Mouse (Mus musculus) CH12.LX (cell line): Measurements from ENCODE around the gene Cdipt. TPM values are rescaled to one million over a fixed set of nuclear protein-coding genes. Genes with fewer than 3 reads are reported as not detected.

Experiments used
- DNase-seq: peaks from one replicate; pipeline ENCODE4 v3.0.0-alpha.2; 2013; ENCODE audit errors: extremely low read depth
- H3K27ac ChIP-seq: 2 replicates; pipeline ENCODE4 v1.5.1; 2012; ENCODE audit warnings: low read depth, mild to moderate bottlenecking, control low read depth, moderate library complexity; ENCODE audit not compliant: insufficient read depth
- H3K27me3 ChIP-seq: replicated peaks from 2 replicates; pipeline ENCODE3; 2012; ENCODE audit warnings: inconsistent platforms
- H3K36me3 ChIP-seq, 2 experiments: replicated peaks in 1 of 2; 2 replicates each; pipeline versions ENCODE3 to v1.6.1; 2012; ENCODE audit warnings: inconsistent platforms in 1 of 2, low read length in 1 of 2, mild to moderate bottlenecking in 1 of 2, mixed read lengths in 1 of 2, moderate library complexity in 1 of 2; ENCODE audit not compliant: control insufficient read depth in 1 of 2, insufficient read depth in 1 of 2
- H3K4me1 ChIP-seq, 2 experiments: 2 replicates each; pipeline ENCODE4 v1.6.1; 2012; ENCODE audit warnings: inconsistent platforms in 1 of 2, moderate library complexity in 1 of 2; ENCODE audit not compliant: insufficient read depth in 2 of 2, control insufficient read depth in 1 of 2
- H3K4me2 ChIP-seq: 2 replicates; pipeline ENCODE4 v1.6.1; 2012; ENCODE audit warnings: low read depth, mild to moderate bottlenecking, control low read depth; ENCODE audit not compliant: poor library complexity, insufficient read depth, severe bottlenecking
- H3K4me3 ChIP-seq, 3 experiments: fragments of 150-350 bp in 1 of 3; sonication (generic) in 1 of 3; replicated peaks in 1 of 3; 2 replicates each; pipeline versions ENCODE3 to v1.5.1; 2011 to 2012; ENCODE audit warnings: low read depth in 2 of 3, low read length in 2 of 3, mild to moderate bottlenecking in 2 of 3, moderate library complexity in 2 of 3, control low read depth in 1 of 3, improper control_type of control experiment in 1 of 3, inconsistent platforms in 1 of 3, mixed read lengths in 1 of 3; ENCODE audit not compliant: poor library complexity in 1 of 3
- H3K79me2 ChIP-seq: replicated peaks from 2 replicates; pipeline ENCODE4 v1.6.1; 2012; ENCODE audit warnings: mild to moderate bottlenecking, moderate library complexity; ENCODE audit not compliant: control insufficient read depth, poor library complexity, insufficient read depth, severe bottlenecking; ENCODE audit errors: extremely low read depth
- H3K9ac ChIP-seq: 2 replicates; pipeline ENCODE4 v1.6.1; 2012; ENCODE audit warnings: low read depth, mild to moderate bottlenecking, control low read depth, moderate library complexity; ENCODE audit not compliant: insufficient read depth
- H3K9me3 ChIP-seq: replicated peaks from 2 replicates; pipeline ENCODE3; 2012; ENCODE audit warnings: low read length, inconsistent platforms, mixed read lengths
- BHLHE40 ChIP-seq: IDR thresholded peaks from 2 replicates; pipeline ENCODE4 v1.6.1; 2011; ENCODE audit warnings: mild to moderate bottlenecking, low read depth, low read length, improper control_type of control experiment
- CHD2 ChIP-seq: IDR thresholded peaks from 2 replicates; pipeline ENCODE4 v1.6.1; 2011; ENCODE audit warnings: low read length, improper control_type of control experiment
- CTCF ChIP-seq, 2 experiments: IDR thresholded peaks in 1 of 2; conservative IDR thresholded peaks in 1 of 2; 2 replicates each; pipeline ENCODE4 v1.5.1; 2011 to 2012; ENCODE audit warnings: low read depth in 2 of 2, low read length in 2 of 2, improper control_type of control experiment in 1 of 2, inconsistent platforms in 1 of 2, mild to moderate bottlenecking in 1 of 2, moderate library complexity in 1 of 2
- ETS1 ChIP-seq: conservative IDR thresholded peaks from 2 replicates; pipeline ENCODE4 v1.6.1; 2012; ENCODE audit warnings: low read depth, mild to moderate bottlenecking, inconsistent platforms, low read length, improper control_type of control experiment, moderate library complexity
- GABPA ChIP-seq: IDR thresholded peaks from 2 replicates; pipeline ENCODE4 v1.6.1; 2012; ENCODE audit warnings: low read depth, low read length, improper control_type of control experiment, inconsistent platforms; ENCODE audit not compliant: insufficient replicate concordance
- HCFC1 ChIP-seq: IDR thresholded peaks from 2 replicates; pipeline ENCODE4 v1.6.1; 2012; ENCODE audit warnings: low read depth, mild to moderate bottlenecking, inconsistent platforms, low read length, improper control_type of control experiment
- IRF4 ChIP-seq: IDR thresholded peaks from 2 replicates; pipeline ENCODE4 v1.6.1; 2014; ENCODE audit warnings: low read depth, mild to moderate bottlenecking, inconsistent platforms, low read length, improper control_type of control experiment
- JUN ChIP-seq: IDR thresholded peaks from 2 replicates; pipeline ENCODE4 v1.6.1; 2011; ENCODE audit warnings: low read depth, mild to moderate bottlenecking, low read length, improper control_type of control experiment, moderate library complexity; ENCODE audit not compliant: insufficient read depth
- JUND ChIP-seq: conservative IDR thresholded peaks from 2 replicates; pipeline ENCODE4 v1.6.1; 2011; ENCODE audit warnings: low read depth, low read length, improper control_type of control experiment
- KAT2A ChIP-seq: IDR thresholded peaks from 2 replicates; pipeline ENCODE4 v1.6.1; 2012; ENCODE audit warnings: low read length, improper control_type of control experiment, inconsistent platforms; ENCODE audit not compliant: insufficient replicate concordance
- MAFK ChIP-seq: IDR thresholded peaks from 2 replicates; pipeline ENCODE4 v1.6.1; 2011; ENCODE audit warnings: low read length, improper control_type of control experiment; ENCODE audit not compliant: insufficient replicate concordance
- MAX ChIP-seq: IDR thresholded peaks from 2 replicates; pipeline ENCODE4 v1.6.1; 2011; ENCODE audit warnings: low read length, improper control_type of control experiment
- MXI1 ChIP-seq: IDR thresholded peaks from 2 replicates; pipeline ENCODE4 v1.6.1; 2011; ENCODE audit warnings: mild to moderate bottlenecking, low read depth, low read length, improper control_type of control experiment
- MYC ChIP-seq: IDR thresholded peaks from 2 replicates; pipeline ENCODE4 v1.6.1; 2011; ENCODE audit warnings: low read depth, mild to moderate bottlenecking, improper control_type of control experiment, low read length
- NELFE ChIP-seq: IDR thresholded peaks from 2 replicates; pipeline ENCODE4 v1.6.1; 2011; ENCODE audit warnings: low read depth, low read length, improper control_type of control experiment
- PAX5 ChIP-seq: IDR thresholded peaks from 2 replicates; pipeline ENCODE4 v1.6.1; 2012; ENCODE audit warnings: low read length, inconsistent platforms, mixed read lengths
- POLR2A ChIP-seq: IDR thresholded peaks from 2 replicates; pipeline ENCODE4 v1.6.1; 2011; ENCODE audit warnings: low read depth, mild to moderate bottlenecking, improper control_type of control experiment, low read length
- POLR2AphosphoS2 ChIP-seq: IDR thresholded peaks from 2 replicates; pipeline ENCODE4 v1.6.1; 2011; ENCODE audit warnings: low read depth, low read length, improper control_type of control experiment
- RAD21 ChIP-seq: IDR thresholded peaks from 2 replicates; pipeline ENCODE4 v1.6.1; 2011; ENCODE audit warnings: low read depth, mild to moderate bottlenecking, low read length, improper control_type of control experiment, moderate library complexity
- UBTF ChIP-seq: IDR thresholded peaks from 2 replicates; pipeline ENCODE4 v1.6.1; 2012; ENCODE audit warnings: low read depth, mild to moderate bottlenecking, inconsistent platforms, low read length, improper control_type of control experiment, moderate library complexity
- USF1 ChIP-seq: IDR thresholded peaks from 2 replicates; pipeline ENCODE4 v1.6.1; 2014; ENCODE audit warnings: low read depth, mild to moderate bottlenecking, inconsistent platforms, low read length, improper control_type of control experiment
- USF2 ChIP-seq: conservative IDR thresholded peaks from 2 replicates; pipeline ENCODE4 v1.6.1; 2011; ENCODE audit warnings: low read depth, low read length, improper control_type of control experiment
- ZKSCAN1 ChIP-seq: IDR thresholded peaks from 2 replicates; pipeline ENCODE4 v1.6.1; 2012; ENCODE audit warnings: low read depth, inconsistent platforms, low read length, improper control_type of control experiment, borderline replicate concordance
- ZMIZ1 ChIP-seq: IDR thresholded peaks from 2 replicates; pipeline ENCODE4 v1.6.1; 2012; ENCODE audit warnings: low read depth, mild to moderate bottlenecking, inconsistent platforms, low read length, improper control_type of control experiment
- ZNF384 ChIP-seq: IDR thresholded peaks from 2 replicates; pipeline ENCODE4 v1.6.1; 2012; ENCODE audit warnings: low read depth, low read length, improper control_type of control experiment, inconsistent platforms
- dilution Hi-C: fragments of 300-500 bp; cut with MboI; formaldehyde crosslinking; loops from 2 replicates; pipeline ENCODE4 v1.14.3; 2020; ENCODE audit warnings: low sequenced_read_pairs; ENCODE audit not compliant: extremely low pct_unique_long_range_greater_than_20kb, extremely low pct_ligation_motif_present
- in situ Hi-C: fragments of 300-500 bp; cut with MboI; formaldehyde crosslinking; loops from 3 replicates; pipeline ENCODE4 v1.14.3; 2019; ENCODE audit warnings: low sequenced_read_pairs, low pct_ligation_motif_present, low pct_unique_long_range_greater_than_20kb, mixed read lengths
- polyA plus RNA-seq: library from polyadenylated mRNA; unstranded; fragments of >175 nt; gene quantifications from 2 replicates; pipeline ENCODE4 v1.2.1, GENCODE M21; 2012; ENCODE audit warnings: low read depth; ENCODE audit not compliant: insufficient read length
- total RNA-seq, 2 experiments: library from RNA; depleted of rRNA; stranded (reverse); fragments of 300-350 nt in 1 of 2; fragments of >200 nt in 1 of 2; gene quantifications; 2 replicates each; pipeline ENCODE4 v1.2.3; 2012 to 2014

The Cdipt gene
- total and polyA plus RNA-seq, 3 experiments = 72.8 to 138 (median 108) TPM

GRCm38 (mm10) chr7:127008239-127009019 lies 32.7 kb downstream of the Cdipt start (continued):
- no peak for TF ChIP-seq USF2
- TF ChIP-seq IRF4 = peak; percentile 26; the same call in 1 of the 2 replicates
- no peak for TF ChIP-seq USF1
- TF ChIP-seq CTCF (conservative IDR thresholded peaks at IDR 0.05 in 1 of 2, IDR thresholded peaks at IDR 0.05 in 1 of 2; ENCODE audit: low read depth in 2 of 2, low read length in 2 of 2) = no peak
- no peak for TF ChIP-seq RAD21
- peak; percentile 59; the same call in 1 of the 2 replicates for TF ChIP-seq UBTF

GRCm38 (mm10) chr7:127009307-127010085 lies 33.8 kb downstream of the Cdipt start:
- dilution Hi-C loops = no loop called here
- no peak for DNase-seq
- Histone ChIP-seq H3K27me3 (no peaks in the 10 kb centered on the region), H3K4me3 (no peak overlapping the region), H3K9me3 (no peaks in the 10 kb centered on the region), H3K4me1 (peaks cover 31 to 82% of the 10 kb centered on the region in 2 experiments), H3K4me2 (no peak overlapping the region), H3K9ac (no peak overlapping the region), H3K79me2 (peaks cover 14% of the 10 kb centered on the region), H3K36me3 (peaks cover 3 to 25% of the 10 kb centered on the region in 2 experiments), H3K27ac (peak overlapping the region; percentile 71)
- in situ Hi-C loops = loop anchor here (10.0 kb wide), 1 partner anchor 305 kb away; the partner anchor contains the start of gene Coro1a
- TF ChIP-seq CHD2 (no peak), KAT2A (no peak), JUN (no peak), GABPA (no peak), MXI1 (no peak), MYC (no peak)

DNA sequence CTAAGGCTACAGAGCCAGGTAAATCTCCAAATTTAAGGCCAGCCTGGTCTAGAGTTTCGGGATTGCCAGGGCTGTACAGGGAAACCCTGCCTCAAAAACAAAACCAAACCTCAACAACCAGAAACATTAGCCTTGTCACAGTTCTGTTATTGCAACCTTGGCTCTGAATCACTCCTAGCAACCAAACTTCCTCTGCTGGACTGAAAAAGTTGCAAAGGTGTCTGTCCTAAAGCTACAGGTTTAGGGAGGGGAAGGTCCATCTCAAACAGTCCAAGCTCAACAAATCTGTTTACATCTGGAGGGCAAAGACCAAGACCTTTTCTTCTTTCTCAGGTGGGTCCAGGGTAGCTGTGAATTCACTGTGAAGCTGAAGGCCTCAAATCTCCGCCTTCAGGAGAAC lies 35.3 kb downstream of the Cdipt start:
- peaks cover 14% of the 10 kb centered on the region for H3K79me2 ChIP-seq
- TF ChIP-seq ZMIZ1 (no peak), NELFE (no peak), PAX5 (no peak), HCFC1 (no peak), ZKSCAN1 (no peak), JUND (no peak), UBTF (no peak), POLR2AphosphoS2 (no peak), USF1 (no peak), BHLHE40 (no peak), MAFK (no peak), ZNF384 (no peak), CTCF (conservative IDR thresholded peaks at IDR 0.05 in 1 of 2, IDR thresholded peaks at IDR 0.05 in 1 of 2; ENCODE audit: low read depth in 2 of 2, low read length in 2 of 2) (no peak), ETS1 (no peak), JUN (no peak), MAX (no peak), POLR2A (no peak), RAD21 (no peak)
- no peak overlapping the region for H3K4me2 ChIP-seq
- H3K9ac ChIP-seq = no peak overlapping the region
- H3K9me3 ChIP-seq = no peaks in the 10 kb centered on the region
- no peak for DNase-seq
- H3K36me3 ChIP-seq = peaks cover 6 to 36% of the 10 kb centered on the region in 2 experiments
- H3K27ac ChIP-seq = no peak overlapping the region
- peaks cover 40 to 85% of the 10 kb centered on the region in 2 experiments for H3K4me1 ChIP-seq
- in situ Hi-C loops (loop anchor here (10.0 kb wide), 1 partner anchor 306 kb away; the partner anchor contains the start of gene Coro1a), dilution Hi-C loops (no loop called here)
- H3K4me3 ChIP-seq = no peak overlapping the region
- H3K27me3 ChIP-seq = no peaks in the 10 kb centered on the region
